Mouse (Mus musculus): ENCODE measurements around the gene Slc12a9.

DNA sequence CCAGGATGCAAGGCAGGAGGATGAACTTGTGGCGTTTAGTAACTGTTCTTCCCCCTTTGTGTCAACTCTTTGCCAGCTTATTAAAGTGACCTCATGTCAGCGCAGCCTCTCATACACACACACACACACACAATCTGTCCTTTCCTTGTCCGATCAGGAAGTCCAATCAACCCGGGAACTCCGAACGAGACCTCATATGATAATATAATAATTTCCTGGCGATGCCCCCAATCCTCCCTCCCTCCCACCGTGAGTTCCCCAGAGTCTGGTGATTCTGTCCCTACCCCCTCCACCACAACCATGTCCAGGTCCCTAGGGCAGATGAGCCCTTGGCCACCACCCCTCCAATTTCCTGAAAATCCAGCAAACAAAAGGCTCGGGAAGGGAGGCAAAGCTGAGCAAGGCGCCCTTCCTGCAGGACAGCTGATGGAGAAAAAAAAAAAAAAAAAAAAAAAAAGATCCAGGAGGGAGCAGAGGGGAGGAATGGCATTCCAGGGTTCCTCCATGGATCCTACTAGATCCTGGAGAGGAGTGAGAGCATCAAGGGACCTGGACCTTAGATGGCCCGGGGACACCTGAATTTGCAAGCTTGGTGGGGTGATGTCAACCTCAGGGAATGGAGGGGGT lies 5.4 kb upstream of the Slc12a9 start:
- TF ChIP-seq CTCF (IDR thresholded peaks at IDR 0.05; ENCODE audit: extremely low read depth, insufficient read length, insufficient replicate concordance, low read depth, low read length) (0 out of 2 replicates have a peak, but pooled peaks have one; percentile 2), POLR2A (IDR thresholded peaks at IDR 0.05; ENCODE audit: low read depth, low read length) (no peak)
